Mouse (Mus musculus): ENCODE data around the gene Afg1l.
A peak's percentile ranks its signal among the peaks of the same experiment; 100 is the strongest.

The Afg1l gene

GRCm38 (mm10) chr10:42347986-42348385 is 130.4 kb downstream of the Afg1l start:
- DNase-seq = no peak

- DNase-seq = no peak
Observed at GRCm38 (mm10) chr10:42347127-42347526, 131.2 kb downstream of the Afg1l start.

GRCm38 (mm10) chr10:42346179-42346877 is 132.0 kb downstream of the Afg1l start:
- DNase-seq = no peak

- DNase-seq = no peak
Observed at GRCm38 (mm10) chr10:42342714-42343113, 135.7 kb downstream of the Afg1l start.

GRCm38 (mm10) chr10:42341815-42342457 is 136.4 kb downstream of the Afg1l start:
- DNase-seq = no peak

- DNase-seq = no peak
Observed at GRCm38 (mm10) chr10:42340426-42340793, 138.0 kb downstream of the Afg1l start.

GRCm38 (mm10) chr10:42339773-42340425 is 138.5 kb downstream of the Afg1l start:
- DNase-seq = no peak

- no peak for DNase-seq
Observed at GRCm38 (mm10) chr10:42338456-42338855, 139.9 kb downstream of the Afg1l start.

GRCm38 (mm10) chr10:42327576-42327975 is 150.8 kb downstream of the Afg1l start:
- peak; percentile 28 for DNase-seq

GRCm38 (mm10) chr10:42325305-42325704 is 153.1 kb downstream of the Afg1l start:
- DNase-seq = no peak

- DNase-seq = no peak
Observed at GRCm38 (mm10) chr10:42323978-42324377, 154.4 kb downstream of the Afg1l start.

GRCm38 (mm10) chr10:42313222-42313786 is 165.1 kb downstream of the Afg1l start:
- no peak for DNase-seq

GRCm38 (mm10) chr10:42312557-42312956 is 165.8 kb downstream of the Afg1l start:
- no peak for DNase-seq

- no peak for DNase-seq
Observed at GRCm38 (mm10) chr10:42308687-42308987, 169.7 kb downstream of the Afg1l start.

GRCm38 (mm10) chr10:42307980-42308686 is 170.2 kb downstream of the Afg1l start:
- peak; percentile 83 for DNase-seq

- DNase-seq = no peak
Observed at GRCm38 (mm10) chr10:42306422-42306821, 171.9 kb downstream of the Afg1l start.

GRCm38 (mm10) chr10:42300805-42301204 is 177.6 kb downstream of the Afg1l start:
- no peak for DNase-seq

GRCm38 (mm10) chr10:42299967-42300366 is 178.4 kb downstream of the Afg1l start:
- no peak for DNase-seq

- DNase-seq = no peak
Observed at GRCm38 (mm10) chr10:42299426-42299825, 178.9 kb downstream of the Afg1l start.

- no peak for DNase-seq
Observed at GRCm38 (mm10) chr10:42297954-42298353, 180.4 kb downstream of the Afg1l start.

GRCm38 (mm10) chr10:42297109-42297508 is 181.3 kb downstream of the Afg1l start:
- DNase-seq = no peak

- no peak for DNase-seq
Observed at GRCm38 (mm10) chr10:42296559-42296958, 181.8 kb downstream of the Afg1l start.

GRCm38 (mm10) chr10:42295028-42295427 is 183.3 kb downstream of the Afg1l start:
- no peak for DNase-seq
